Mouse (Mus musculus) ES-E14 (cell line): ENCODE data around the gene Nr2f1. TPM values are rescaled to one million over a fixed set of nuclear protein-coding genes. Genes with fewer than 3 reads are reported as not detected.
A peak's percentile ranks its signal among the peaks of the same experiment; 100 is the strongest.

Experiments used
- DNase-seq: peaks from one replicate; pipeline ENCODE4 v3.0.0-alpha.2; 2013; ENCODE audit warnings: low read depth, low spot score
- H3K27ac ChIP-seq: 2 replicates; pipeline ENCODE4 v1.5.1; 2012; ENCODE audit warnings: low read depth, mild to moderate bottlenecking, low read length, moderate library complexity, mixed read lengths; ENCODE audit not compliant: poor library complexity, insufficient read depth, severe bottlenecking
- H3K36me3 ChIP-seq: 2 replicates; pipeline ENCODE4 v1.6.1; 2012; ENCODE audit warnings: mild to moderate bottlenecking, low read length, moderate library complexity, mixed read lengths; ENCODE audit not compliant: control insufficient read depth, poor library complexity, insufficient read depth, severe bottlenecking
- H3K4me1 ChIP-seq, 2 experiments: fragments of 150-350 bp in 1 of 2; sonication (generic) in 1 of 2; 2 replicates each; pipeline ENCODE4 v1.6.1; 2012; ENCODE audit warnings: low read length in 2 of 2, mild to moderate bottlenecking in 1 of 2, mixed read lengths in 1 of 2; ENCODE audit not compliant: control insufficient read depth in 2 of 2, insufficient read depth in 2 of 2, poor library complexity in 1 of 2
- H3K4me3 ChIP-seq, 2 experiments: fragments of 150-350 bp in 1 of 2; sonication (generic) in 1 of 2; 2 replicates each; pipeline ENCODE4 v1.5.1; 2012; ENCODE audit warnings: low read length in 2 of 2, low read depth in 1 of 2, mild to moderate bottlenecking in 1 of 2, mixed read lengths in 1 of 2; ENCODE audit not compliant: insufficient read depth in 1 of 2, poor library complexity in 1 of 2, severe bottlenecking in 1 of 2
- H3K9ac ChIP-seq: 2 replicates; pipeline ENCODE4 v1.6.1; 2012; ENCODE audit warnings: low read depth, mild to moderate bottlenecking, low read length, mixed read lengths; ENCODE audit not compliant: poor library complexity, insufficient read depth, severe bottlenecking
- H3K9me3 ChIP-seq: fragments of 150-350 bp; sonication (generic); 2 replicates; pipeline ENCODE4 v1.6.1; 2012; ENCODE audit warnings: low read depth, mild to moderate bottlenecking, low read length; ENCODE audit not compliant: control insufficient read depth, insufficient read depth
- CHD2 ChIP-seq: IDR thresholded peaks from 2 replicates; pipeline ENCODE4 v1.6.1; 2014; ENCODE audit warnings: mild to moderate bottlenecking, low read depth, low read length, inconsistent platforms
- HCFC1 ChIP-seq: IDR thresholded peaks from 2 replicates; pipeline ENCODE4 v1.6.1; 2012; ENCODE audit warnings: low read length, inconsistent platforms, borderline replicate concordance; ENCODE audit not compliant: insufficient read depth
- MAFK ChIP-seq: IDR thresholded peaks from 2 replicates; pipeline ENCODE4 v1.6.1; 2014; ENCODE audit warnings: mild to moderate bottlenecking, low read depth, low read length, inconsistent platforms; ENCODE audit not compliant: insufficient read depth
- ZC3H11A ChIP-seq: IDR thresholded peaks from 2 replicates; pipeline ENCODE4 v1.6.1; 2012; ENCODE audit warnings: low read depth, mild to moderate bottlenecking, inconsistent platforms, low read length, borderline replicate concordance
- ZNF384 ChIP-seq: IDR thresholded peaks from 2 replicates; pipeline ENCODE4 v1.6.1; 2012; ENCODE audit warnings: low read depth, low read length, inconsistent platforms
- in situ Hi-C, 2 experiments: fragments of 600-800 bp; cut with MboI; formaldehyde crosslinking; loops; one replicate each; pipeline ENCODE4 v1.15.1; 2025; ENCODE audit warnings: low sequenced_read_pairs in 2 of 2, inconsistent platforms in 1 of 2; ENCODE audit not compliant: unreplicated experiment in 2 of 2
- total RNA-seq: library from RNA; depleted of rRNA; stranded (reverse); fragments of 300-350 nt; gene quantifications from 2 replicates; pipeline ENCODE4 v1.2.3, GENCODE M21; 2012

Gene Nr2f1
- total RNA-seq, 1 experiment, result 1.9 TPM

DNA sequence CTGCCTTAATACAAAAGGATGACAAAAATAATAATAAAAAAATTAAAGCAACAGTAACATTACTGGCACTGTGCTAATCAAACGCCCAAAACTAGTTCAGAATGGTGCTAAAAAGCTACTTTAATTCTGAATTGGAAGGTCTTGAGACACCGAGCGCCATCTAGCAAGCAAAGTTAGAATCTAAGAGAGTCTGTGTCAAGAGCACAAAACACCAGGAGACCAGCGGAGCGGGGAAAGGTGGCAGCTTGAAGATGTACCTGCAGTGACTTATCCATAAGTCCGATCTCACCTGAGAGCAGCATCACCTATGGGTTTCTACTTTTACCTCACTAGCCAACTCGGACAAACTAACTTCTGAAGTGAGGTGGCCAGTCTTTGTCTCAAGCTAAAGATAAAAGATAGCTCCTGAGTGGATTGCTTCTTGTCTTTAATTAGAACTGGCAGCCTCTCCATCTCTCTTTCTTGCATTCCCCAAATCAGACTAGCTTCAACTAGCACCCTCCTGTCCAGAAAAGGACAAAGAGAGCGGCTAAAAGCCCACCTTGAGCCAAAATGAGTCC lies 23.7 kb downstream of the Nr2f1 start:
- no peak overlapping the region for H3K9ac ChIP-seq
- H3K9me3 ChIP-seq, result no peaks in the 10 kb centered on the region
- peaks cover 0 to 1% of the 10 kb centered on the region in 2 experiments; a peak in 1 of 4 replicates for H3K4me1 ChIP-seq
- DNase-seq, result no peak
- no peak overlapping the region for H3K4me3 ChIP-seq
- in situ Hi-C loops, result loop anchor here in 1 of 2 experiments (25.0 kb wide), 1 partner anchor 1339 kb away; no protein-coding TSS in a partner anchor
- TF ChIP-seq ZC3H11A, result peak; percentile 9; the same call in 1 of the 2 replicates
- no peak for TF ChIP-seq CHD2
- no peaks in the 10 kb centered on the region for H3K36me3 ChIP-seq
- no peak overlapping the region for H3K27ac ChIP-seq

DNA sequence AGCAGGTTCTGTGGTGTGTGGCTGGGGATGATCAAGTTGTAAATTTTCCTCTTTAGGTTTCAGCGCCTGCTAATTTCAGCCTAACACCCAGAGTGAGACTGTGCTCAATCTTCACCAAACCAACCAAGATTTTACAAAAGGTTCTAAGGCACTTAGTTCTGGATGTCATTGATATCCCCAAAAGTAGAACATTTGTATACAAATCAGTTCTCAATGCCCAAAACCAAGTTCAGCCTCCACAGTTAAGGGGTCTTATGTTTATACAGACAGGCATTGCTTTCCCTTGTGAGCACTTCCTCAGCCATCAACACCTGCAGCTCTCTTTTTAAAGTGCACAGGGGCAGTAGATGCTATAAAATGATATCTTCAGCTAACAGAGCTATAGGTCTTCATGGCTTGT lies 24.7 kb downstream of the Nr2f1 start:
- no peak overlapping the region for H3K9ac ChIP-seq
- no peak overlapping the region for H3K27ac ChIP-seq
- DNase-seq, result no peak
- no peak overlapping the region for H3K4me3 ChIP-seq
- H3K9me3 ChIP-seq, result no peaks in the 10 kb centered on the region
- no peak for TF ChIP-seq ZNF384
- TF ChIP-seq MAFK, result no peak
- TF ChIP-seq ZC3H11A, result no peak
- no peak for TF ChIP-seq CHD2
- TF ChIP-seq HCFC1, result no peak
- peaks cover 0 to 1% of the 10 kb centered on the region in 2 experiments; a peak in 1 of 4 replicates for H3K4me1 ChIP-seq
- in situ Hi-C loops, result loop anchor here in 1 of 2 experiments (25.0 kb wide), 1 partner anchor 1338 kb away; no protein-coding TSS in a partner anchor
- no peaks in the 10 kb centered on the region for H3K36me3 ChIP-seq

DNA sequence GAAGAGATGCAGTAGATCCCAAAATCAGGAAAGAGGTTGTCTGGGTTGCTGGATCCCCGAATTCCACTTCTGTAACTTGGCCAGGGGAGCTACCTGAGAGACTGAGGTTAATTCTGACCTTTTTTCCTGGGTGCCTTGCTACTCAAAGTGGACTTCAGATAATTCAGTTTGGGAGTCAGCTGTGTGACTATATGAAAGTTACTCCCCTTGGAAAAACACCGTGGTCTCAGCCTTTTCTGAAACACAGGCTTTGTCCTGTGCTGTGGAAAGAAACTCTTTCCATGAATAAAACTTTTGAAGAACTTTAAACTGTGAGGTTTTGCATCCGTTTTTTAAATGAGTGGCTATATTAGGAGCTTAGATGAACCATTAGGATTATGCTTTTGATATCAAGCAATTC lies 25.4 kb downstream of the Nr2f1 start:
- Histone ChIP-seq H3K36me3 (no peaks in the 10 kb centered on the region), H3K9me3 (no peaks in the 10 kb centered on the region), H3K27ac (no peak overlapping the region), H3K9ac (no peak overlapping the region), H3K4me1 (peaks cover 0 to 1% of the 10 kb centered on the region in 2 experiments; a peak in 1 of 4 replicates), H3K4me3 (no peak overlapping the region)
- TF ChIP-seq ZNF384 (no peak), HCFC1 (no peak), CHD2 (no peak)
- in situ Hi-C loops, result no loop called here
- no peak for DNase-seq

DNA sequence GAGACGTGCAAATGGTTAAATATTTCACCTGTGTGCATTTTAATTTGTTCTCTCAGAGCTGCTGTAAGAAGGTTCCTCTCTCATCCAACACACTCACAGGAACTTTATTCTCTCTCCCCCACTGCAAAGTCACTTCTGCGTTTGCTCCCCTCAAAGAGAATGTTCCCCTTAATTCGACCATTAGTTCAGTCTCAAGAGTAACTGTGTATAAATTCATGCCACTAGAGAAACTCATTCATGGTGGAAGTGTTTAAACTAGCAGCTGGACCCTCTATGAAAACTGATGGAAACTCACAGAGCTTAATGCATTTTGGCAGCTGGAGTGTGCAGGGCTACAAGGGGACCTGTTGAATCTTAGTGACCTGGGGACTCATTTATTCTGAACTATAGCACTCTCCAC lies 26.7 kb downstream of the Nr2f1 start:
- TF ChIP-seq CHD2, result no peak
- in situ Hi-C loops, result no loop called here
- Histone ChIP-seq H3K9me3 (no peaks in the 10 kb centered on the region), H3K36me3 (no peaks in the 10 kb centered on the region), H3K4me3 (no peak overlapping the region), H3K9ac (no peak overlapping the region), H3K27ac (no peak overlapping the region), H3K4me1 (peaks cover 0 to 1% of the 10 kb centered on the region in 2 experiments; a peak in 1 of 4 replicates)
- DNase-seq, result no peak

DNA sequence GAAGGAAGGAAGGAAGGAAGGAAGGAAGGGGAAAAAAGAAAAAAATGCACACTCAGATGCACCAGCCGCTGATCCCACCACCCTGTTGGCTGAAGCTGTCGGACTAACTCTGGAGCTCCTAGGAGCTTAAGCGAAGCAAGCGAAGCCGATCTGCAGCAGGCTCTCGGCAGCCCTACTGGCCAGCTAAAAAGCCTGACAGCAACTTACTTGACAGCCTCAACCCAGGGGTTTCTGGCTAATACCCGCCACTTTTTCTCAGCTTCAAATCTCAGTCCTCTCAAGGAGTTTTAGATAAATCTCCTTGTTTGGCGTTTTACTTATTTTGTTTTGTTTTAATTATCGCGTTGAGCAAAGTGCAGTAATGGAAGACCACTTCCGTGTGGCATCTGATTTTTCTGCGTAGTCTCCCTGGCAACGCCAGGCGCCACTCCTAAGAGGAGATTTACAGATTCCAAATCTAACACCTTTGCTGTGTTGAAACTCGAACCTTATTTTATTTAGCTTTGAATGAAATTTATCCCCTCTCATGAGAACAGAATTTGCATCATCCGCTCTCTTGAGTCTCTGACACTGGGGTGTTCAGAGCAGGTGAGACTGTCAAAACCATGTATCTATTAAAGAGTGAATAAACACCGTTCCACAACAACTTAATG lies 27.4 kb downstream of the Nr2f1 start:
- H3K36me3 ChIP-seq, result no peaks in the 10 kb centered on the region
- peaks cover 0 to 1% of the 10 kb centered on the region in 2 experiments; a peak in 1 of 4 replicates for H3K4me1 ChIP-seq
- no peak overlapping the region for H3K4me3 ChIP-seq
- TF ChIP-seq ZNF384 (no peak), ZC3H11A (no peak), MAFK (no peak), HCFC1 (no peak), CHD2 (no peak)
- no peak overlapping the region for H3K27ac ChIP-seq
- H3K9ac ChIP-seq, result no peak overlapping the region
- in situ Hi-C loops, result no loop called here
- DNase-seq, result no peak
- no peaks in the 10 kb centered on the region for H3K9me3 ChIP-seq
